Mouse (Mus musculus) left cerebral cortex, postnatal 10 days (tissue): ENCODE results near the gene Nt5e. TPM values are rescaled to one million over a fixed set of nuclear protein-coding genes. Genes with fewer than 3 reads are reported as not detected.

Experiments
- DNase-seq, 2 experiments: peaks; one replicate each; pipeline ENCODE4 v3.0.0; 2021 to 2022; ENCODE audit warnings: low spot score in 2 of 2, mixed read lengths in 1 of 2; ENCODE audit errors: extremely low spot score in 1 of 2
- intact Hi-C: fragments of 180-260 bp; cut with DNase I; formaldehyde crosslinking; loops from one replicate; pipeline ENCODE4 v1.15.1; 2025
- total RNA-seq, 2 experiments: library from RNA; stranded (reverse); gene quantifications; 2 replicates each; pipeline ENCODE4 v1.2.3; 2021

The Nt5e gene
- total RNA-seq, 2 experiments from 2014 or later: 3.9 to 5.1 TPM

GRCm38 (mm10) chr9:88371201-88371600 is 44.2 kb downstream of the Nt5e start:
- no peak for DNase-seq
- intact Hi-C loops: no loop called here

GRCm38 (mm10) chr9:88373001-88373400 is 46.0 kb downstream of the Nt5e start:
- no peak for DNase-seq

GRCm38 (mm10) chr9:88377483-88377882 is 50.5 kb downstream of the Nt5e start:
- no peak for DNase-seq
- intact Hi-C loops: no loop called here

More at GRCm38 (mm10) chr9:88373001-88373400, 46.0 kb downstream of the Nt5e start:
- intact Hi-C loops: no loop called here

GRCm38 (mm10) chr9:88379057-88379456 is 52.1 kb downstream of the Nt5e start:
- DNase-seq: no peak
- intact Hi-C loops: no loop called here

GRCm38 (mm10) chr9:88380076-88380475 is 53.1 kb downstream of the Nt5e start:
- no peak for DNase-seq

GRCm38 (mm10) chr9:88380542-88380941 is 53.5 kb downstream of the Nt5e start:
- no peak for DNase-seq
- intact Hi-C loops: loop anchor here (10.0 kb wide), 1 partner anchor 94 kb away; no protein-coding TSS in a partner anchor

More at GRCm38 (mm10) chr9:88380076-88380475, 53.1 kb downstream of the Nt5e start:
- intact Hi-C loops: loop anchor here (10.0 kb wide), 1 partner anchor 95 kb away; no protein-coding TSS in a partner anchor

- DNase-seq: no peak
- intact Hi-C loops: loop anchor here (10.0 kb wide), 1 partner anchor 86 kb away; no protein-coding TSS in a partner anchor
These were observed 61.8 kb downstream of the Nt5e start for GRCm38 (mm10) chr9:88388826-88389225.

- intact Hi-C loops: no loop called here
- no peak for DNase-seq
These were observed 67.9 kb downstream of the Nt5e start for GRCm38 (mm10) chr9:88394852-88395251.

GRCm38 (mm10) chr9:88398461-88398860 is 71.5 kb downstream of the Nt5e start:
- intact Hi-C loops: no loop called here
- DNase-seq: no peak

GRCm38 (mm10) chr9:88404088-88404487 is 77.1 kb downstream of the Nt5e start:
- DNase-seq: peak; percentile 6 to 36
- intact Hi-C loops: no loop called here

- intact Hi-C loops: no loop called here
- no peak for DNase-seq
These were observed 77.5 kb downstream of the Nt5e start for GRCm38 (mm10) chr9:88404515-88404914.

- intact Hi-C loops: no loop called here
- DNase-seq: no peak
These were observed 83.0 kb downstream of the Nt5e start for GRCm38 (mm10) chr9:88409978-88410377.

- no peak for DNase-seq
- intact Hi-C loops: no loop called here
These were observed 89.8 kb downstream of the Nt5e start for GRCm38 (mm10) chr9:88416752-88417151.

Other genes starting within 250 kb of the Nt5e start
- 10 to 100 TPM; 49.6 to 51.4 TPM for gene Snx14, start 111.8 kb downstream of the Nt5e start, total RNA-seq
- gene Gm20537, start 129.4 kb downstream of the Nt5e start, total RNA-seq: 1 to 10 TPM in 1 of 2 experiments, not detected in 1; 2.4 TPM
- gene Syncrip, start 155.4 kb downstream of the Nt5e start, total RNA-seq: 10 to 100 TPM; 85.5 to 93.1 TPM
- 10 to 100 TPM; 20.1 to 23.4 TPM for gene Zfp949, start 220.8 kb downstream of the Nt5e start, total RNA-seq